Mouse (Mus musculus) ES-E14 (cell line): ENCODE results near the gene Samd10. TPM values are rescaled to one million over a fixed set of nuclear protein-coding genes. Genes with fewer than 3 reads are reported as not detected.

Experiments
- DNase-seq: peaks from one replicate; pipeline ENCODE4 v3.0.0-alpha.2; 2013; ENCODE audit warnings: low read depth, low spot score
- H3K27ac ChIP-seq: 2 replicates; pipeline ENCODE4 v1.5.1; 2012; ENCODE audit warnings: low read depth, mild to moderate bottlenecking, low read length, moderate library complexity, mixed read lengths; ENCODE audit not compliant: poor library complexity, insufficient read depth, severe bottlenecking
- H3K36me3 ChIP-seq: 2 replicates; pipeline ENCODE4 v1.6.1; 2012; ENCODE audit warnings: mild to moderate bottlenecking, low read length, moderate library complexity, mixed read lengths; ENCODE audit not compliant: control insufficient read depth, poor library complexity, insufficient read depth, severe bottlenecking
- H3K4me1 ChIP-seq, 2 experiments: fragments of 150-350 bp in 1 of 2; sonication (generic) in 1 of 2; 2 replicates each; pipeline ENCODE4 v1.6.1; 2012; ENCODE audit warnings: low read length in 2 of 2, mild to moderate bottlenecking in 1 of 2, mixed read lengths in 1 of 2; ENCODE audit not compliant: control insufficient read depth in 2 of 2, insufficient read depth in 2 of 2, poor library complexity in 1 of 2
- H3K4me3 ChIP-seq, 2 experiments: fragments of 150-350 bp in 1 of 2; sonication (generic) in 1 of 2; 2 replicates each; pipeline ENCODE4 v1.5.1; 2012; ENCODE audit warnings: low read length in 2 of 2, low read depth in 1 of 2, mild to moderate bottlenecking in 1 of 2, mixed read lengths in 1 of 2; ENCODE audit not compliant: insufficient read depth in 1 of 2, poor library complexity in 1 of 2, severe bottlenecking in 1 of 2
- H3K9ac ChIP-seq: 2 replicates; pipeline ENCODE4 v1.6.1; 2012; ENCODE audit warnings: low read depth, mild to moderate bottlenecking, low read length, mixed read lengths; ENCODE audit not compliant: poor library complexity, insufficient read depth, severe bottlenecking
- H3K9me3 ChIP-seq: fragments of 150-350 bp; sonication (generic); 2 replicates; pipeline ENCODE4 v1.6.1; 2012; ENCODE audit warnings: low read depth, mild to moderate bottlenecking, low read length; ENCODE audit not compliant: control insufficient read depth, insufficient read depth
- CHD2 ChIP-seq: IDR thresholded peaks from 2 replicates; pipeline ENCODE4 v1.6.1; 2014; ENCODE audit warnings: mild to moderate bottlenecking, low read depth, low read length, inconsistent platforms
- HCFC1 ChIP-seq: IDR thresholded peaks from 2 replicates; pipeline ENCODE4 v1.6.1; 2012; ENCODE audit warnings: low read length, inconsistent platforms, borderline replicate concordance; ENCODE audit not compliant: insufficient read depth
- MAFK ChIP-seq: IDR thresholded peaks from 2 replicates; pipeline ENCODE4 v1.6.1; 2014; ENCODE audit warnings: mild to moderate bottlenecking, low read depth, low read length, inconsistent platforms; ENCODE audit not compliant: insufficient read depth
- ZC3H11A ChIP-seq: IDR thresholded peaks from 2 replicates; pipeline ENCODE4 v1.6.1; 2012; ENCODE audit warnings: low read depth, mild to moderate bottlenecking, inconsistent platforms, low read length, borderline replicate concordance
- ZNF384 ChIP-seq: IDR thresholded peaks from 2 replicates; pipeline ENCODE4 v1.6.1; 2012; ENCODE audit warnings: low read depth, low read length, inconsistent platforms
- in situ Hi-C, 2 experiments: fragments of 600-800 bp; cut with MboI; formaldehyde crosslinking; loops; one replicate each; pipeline ENCODE4 v1.15.1; 2025; ENCODE audit warnings: low sequenced_read_pairs in 2 of 2, inconsistent platforms in 1 of 2; ENCODE audit not compliant: unreplicated experiment in 2 of 2
- total RNA-seq: library from RNA; depleted of rRNA; stranded (reverse); fragments of 300-350 nt; gene quantifications from 2 replicates; pipeline ENCODE4 v1.2.3, GENCODE M21; 2012

The Samd10 gene
- total RNA-seq, 1 experiment: 3.4 TPM

GRCm38 (mm10) chr2:181593042-181593421 is 6.0 kb downstream of the Samd10 start:
- Histone ChIP-seq H3K9ac (peak overlapping the region; percentile 91), H3K4me1 (peaks cover 5 to 10% of the 10 kb centered on the region in 2 experiments; a peak in 1 of 4 replicates), H3K9me3 (no peaks in the 10 kb centered on the region), H3K4me3 (peak overlapping the region; percentile 87 to 95), H3K36me3 (peaks cover 22% of the 10 kb centered on the region), H3K27ac (no peak overlapping the region)
- in situ Hi-C loops: no loop called here
- TF ChIP-seq MAFK (no peak), ZC3H11A (no peak), ZNF384 (no peak), HCFC1 (no peak), CHD2 (no peak)
- DNase-seq: no peak

GRCm38 (mm10) chr2:181592231-181593041 is 6.6 kb downstream of the Samd10 start, which contains the start of gene Zfp512b:
TSS of gene Zfp512b (minus strand) at chr2:181592803.
- Histone ChIP-seq H3K4me1 (peaks cover 5 to 10% of the 10 kb centered on the region in 2 experiments; a peak in 1 of 4 replicates), H3K4me3 (peak within 1 kb of the TSS; percentile 87 to 97), H3K36me3 (peaks cover 27% of the 10 kb centered on the region), H3K27ac (peak within 1 kb of the TSS; percentile 41; the same call in 1 of the 2 replicates), H3K9me3 (no peaks in the 10 kb centered on the region), H3K9ac (peak within 1 kb of the TSS; percentile 91)
- TF ChIP-seq ZC3H11A (no peak), CHD2 (peak; percentile 92)
- in situ Hi-C loops: no loop called here
- DNase-seq: no peak

- Histone ChIP-seq H3K9me3 (no peaks in the 10 kb centered on the region), H3K27ac (peak within 1 kb of the TSS; percentile 41; the same call in 1 of the 2 replicates), H3K9ac (peak within 1 kb of the TSS; percentile 91), H3K36me3 (peaks cover 32% of the 10 kb centered on the region), H3K4me3 (peak within 1 kb of the TSS; percentile 87 to 97), H3K4me1 (peaks cover 4 to 5% of the 10 kb centered on the region in 2 experiments; a peak in 1 of 4 replicates)
- no peak for DNase-seq
- in situ Hi-C loops: no loop called here
- TF ChIP-seq HCFC1: no peak
- TF ChIP-seq CHD2: no peak
- no peak for TF ChIP-seq ZC3H11A
- no peak for TF ChIP-seq MAFK
- no peak for TF ChIP-seq ZNF384
Measured at GRCm38 (mm10) chr2:181591528-181592085, 7.4 kb downstream of the Samd10 start, which contains the start of gene Prpf6. TSS of gene Prpf6 (plus strand) at chr2:181591868.

GRCm38 (mm10) chr2:181590471-181590870 is 8.5 kb downstream of the Samd10 start:
- Histone ChIP-seq H3K4me3 (no peak overlapping the region), H3K36me3 (peaks cover 41% of the 10 kb centered on the region)
- no peak for DNase-seq

More at GRCm38 (mm10) chr2:181590471-181590870, 8.5 kb downstream of the Samd10 start:
- in situ Hi-C loops: no loop called here
- Histone ChIP-seq H3K27ac (no peak overlapping the region), H3K9me3 (no peaks in the 10 kb centered on the region), H3K4me1 (peaks cover 4 to 5% of the 10 kb centered on the region in 2 experiments; a peak in 1 of 4 replicates), H3K9ac (no peak overlapping the region)
- TF ChIP-seq MAFK (no peak), CHD2 (no peak), ZNF384 (no peak), ZC3H11A (no peak), HCFC1 (no peak)
